Mouse (Mus musculus) forebrain, embryonic 12.5 days (tissue): ENCODE measurements at regions not wholly inside any gene's neighbourhood (a gene's known extent, or its start where the extent isn't known, plus 50 kb on each side); places are given as distances from the start of the nearest gene placed in this dataset.
"Not testable (repeated sequence)": the region's sequence is repeated elsewhere in the genome, so short reads cannot be mapped to it uniquely, and the experiment has no call there.

Source experiments
- ATAC-seq: fragments of 200-750 bp; cut with Nextera tagmentation; 2 replicates; pipeline ENCODE4 v1.8.0; 2017; ENCODE audit warnings: moderate TSS enrichment; ENCODE audit not compliant: low FRiP score
- H3K27ac ChIP-seq: fragments of 300-500 bp; sonication (generic); 2 replicates; pipeline ENCODE4 v1.5.1; 2016; ENCODE audit warnings: mild to moderate bottlenecking
- H3K27me3 ChIP-seq: fragments of 300-500 bp; sonication (generic); 2 replicates; pipeline ENCODE4 v1.6.1; 2016; ENCODE audit warnings: mild to moderate bottlenecking
- H3K36me3 ChIP-seq: fragments of 300-500 bp; sonication (generic); replicated peaks from 2 replicates; pipeline ENCODE4 v1.6.1; 2016; ENCODE audit warnings: mild to moderate bottlenecking
- H3K4me1 ChIP-seq: fragments of 300-500 bp; sonication (generic); 2 replicates; pipeline ENCODE4 v1.6.1; 2016
- H3K4me2 ChIP-seq: fragments of 300-500 bp; sonication (generic); 2 replicates; pipeline ENCODE4 v1.6.1; 2016; ENCODE audit warnings: mild to moderate bottlenecking, moderate library complexity
- H3K4me3 ChIP-seq: fragments of 300-500 bp; sonication (generic); replicated peaks from 2 replicates; pipeline ENCODE4 v1.5.1; 2016; ENCODE audit warnings: mild to moderate bottlenecking
- H3K9ac ChIP-seq: fragments of 300-500 bp; sonication (generic); 2 replicates; pipeline ENCODE4 v1.6.1; 2016; ENCODE audit warnings: mild to moderate bottlenecking
- H3K9me3 ChIP-seq: fragments of 300-500 bp; sonication (generic); 2 replicates; pipeline ENCODE4 v1.6.1; 2016
- WGBS: fragments of 180-500 bp; shearing (Covaris S2); methylation state at CpG from one replicate; pipeline ENCODE4 v1.1.7; 2016; 5-methylcytosine and 5-hydroxymethylcytosine counted together

GRCm38 (mm10) chr15:91916946-91917345 lies 78.9 kb downstream of the Smgc start:
- H3K9ac ChIP-seq, result no peak overlapping the region
- no peak overlapping the region for H3K4me2 ChIP-seq
- no peak overlapping the region for H3K4me3 ChIP-seq
- no peaks in the 10 kb centered on the region for H3K4me1 ChIP-seq
- no peak for ATAC-seq
- H3K36me3 ChIP-seq, result no peaks in the 10 kb centered on the region
- 84% methylated on average over 3 of the region's 3 CpGs for WGBS
- no peak overlapping the region for H3K27ac ChIP-seq
- no peaks in the 10 kb centered on the region for H3K27me3 ChIP-seq
- H3K9me3 ChIP-seq, result no peaks in the 10 kb centered on the region

- Histone ChIP-seq H3K4me2 (no peak overlapping the region), H3K9ac (no peak overlapping the region), H3K27me3 (no peaks in the 10 kb centered on the region), H3K27ac (no peak overlapping the region), H3K4me1 (no peaks in the 10 kb centered on the region), H3K36me3 (no peaks in the 10 kb centered on the region), H3K9me3 (no peaks in the 10 kb centered on the region), H3K4me3 (no peak overlapping the region)
- WGBS, result 57% methylated on average over 4 of the region's 4 CpGs
- ATAC-seq, result no peak
These were observed 79.8 kb downstream of the Smgc start for GRCm38 (mm10) chr15:91917877-91918276.

DNA sequence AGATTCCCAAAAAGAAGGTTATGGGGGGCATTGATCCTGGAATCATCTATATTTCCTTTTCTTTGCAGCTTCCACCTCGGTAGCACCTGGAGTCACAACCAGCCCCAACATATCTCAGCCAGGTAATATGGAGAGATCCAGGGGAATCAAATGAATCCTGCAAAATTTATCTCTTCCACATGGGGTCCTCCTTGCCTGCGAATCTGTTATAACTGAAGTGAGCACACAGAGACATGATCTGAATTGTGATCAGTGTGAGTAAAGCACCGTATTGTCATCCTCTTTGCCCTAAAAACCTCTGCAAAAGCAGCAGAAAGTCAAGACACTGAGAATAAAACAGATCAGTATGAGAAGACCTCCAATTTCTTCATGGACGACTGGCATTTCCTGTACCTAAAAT lies 86.5 kb downstream of the Smgc start:
- 85% methylated on average over 4 of the region's 4 CpGs for WGBS
- no peaks in the 10 kb centered on the region for H3K9me3 ChIP-seq
- ATAC-seq, result no peak
- H3K36me3 ChIP-seq, result no peaks in the 10 kb centered on the region
- no peak overlapping the region for H3K27ac ChIP-seq
- no peak overlapping the region for H3K9ac ChIP-seq
- H3K4me3 ChIP-seq, result no peak overlapping the region
- no peaks in the 10 kb centered on the region for H3K4me1 ChIP-seq
- no peak overlapping the region for H3K4me2 ChIP-seq
- H3K27me3 ChIP-seq, result no peaks in the 10 kb centered on the region

GRCm38 (mm10) chr15:91927492-91927891 lies 89.4 kb downstream of the Smgc start:
- Histone ChIP-seq H3K4me3 (no peak overlapping the region), H3K4me2 (no peak overlapping the region), H3K9me3 (no peaks in the 10 kb centered on the region), H3K36me3 (no peaks in the 10 kb centered on the region), H3K27ac (no peak overlapping the region), H3K4me1 (no peaks in the 10 kb centered on the region), H3K27me3 (no peaks in the 10 kb centered on the region), H3K9ac (no peak overlapping the region)
- 18% methylated on average over 3 of the region's 3 CpGs for WGBS
- no peak for ATAC-seq

- no peak overlapping the region for H3K4me2 ChIP-seq
- no peaks in the 10 kb centered on the region for H3K4me1 ChIP-seq
- H3K27ac ChIP-seq, result no peak overlapping the region
- no peaks in the 10 kb centered on the region for H3K9me3 ChIP-seq
- H3K9ac ChIP-seq, result no peak overlapping the region
- 62% methylated on average over 7 of the region's 7 CpGs for WGBS
- ATAC-seq, result peak; percentile 51; the same call in 1 of the 2 replicates
- H3K36me3 ChIP-seq, result no peaks in the 10 kb centered on the region
- no peak overlapping the region for H3K4me3 ChIP-seq
- no peaks in the 10 kb centered on the region for H3K27me3 ChIP-seq
These were observed 90.4 kb downstream of the Smgc start for GRCm38 (mm10) chr15:91928511-91928910.

DNA sequence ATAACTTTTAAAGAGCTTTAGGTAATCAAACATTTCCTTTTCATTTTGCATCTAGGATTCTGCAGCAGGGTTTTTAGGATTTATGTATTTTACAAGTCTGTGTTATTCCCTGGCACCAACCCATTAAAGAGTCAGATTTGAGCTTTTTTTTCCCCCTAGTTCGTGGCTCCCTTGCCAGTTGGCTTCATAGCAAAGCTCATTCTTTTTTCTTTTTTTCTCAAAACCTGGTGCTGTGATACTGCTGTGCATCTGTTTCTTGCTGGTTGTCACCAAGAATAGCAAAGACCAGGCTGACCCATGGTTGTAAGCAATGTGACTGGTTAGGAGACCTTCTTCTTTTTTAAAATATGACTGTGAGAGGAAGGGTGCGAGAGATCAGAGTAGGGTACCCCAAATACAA lies 93.7 kb upstream of the Cntn1 start:
- Histone ChIP-seq H3K9me3 (no peaks in the 10 kb centered on the region), H3K4me3 (no peak overlapping the region), H3K27me3 (no peaks in the 10 kb centered on the region), H3K27ac (no peak overlapping the region), H3K9ac (no peak overlapping the region), H3K4me1 (no peaks in the 10 kb centered on the region), H3K4me2 (no peak overlapping the region), H3K36me3 (no peaks in the 10 kb centered on the region)
- WGBS, result 82% methylated on average over 2 of the region's 2 CpGs
- ATAC-seq, result no peak

DNA sequence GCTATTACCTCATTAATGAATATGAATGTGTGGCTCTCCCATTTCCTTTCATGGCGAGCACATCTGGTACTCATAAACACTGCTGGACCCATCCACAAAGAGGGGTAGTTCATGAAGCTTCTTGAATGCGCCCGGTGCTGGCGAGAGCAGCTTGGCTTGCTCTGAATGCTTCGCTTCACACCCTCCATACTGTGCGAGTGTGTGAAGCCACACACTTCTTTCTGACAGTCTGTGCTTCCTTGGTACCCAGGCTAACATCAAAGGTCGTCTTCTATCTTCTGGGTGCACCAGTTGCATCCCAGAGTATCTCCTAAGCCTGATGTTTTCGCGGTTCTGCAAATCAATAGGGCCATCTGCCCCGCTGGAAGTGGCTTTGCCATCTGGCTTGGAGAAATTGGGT lies 85.8 kb upstream of the Cntn1 start:
- no peak overlapping the region for H3K4me3 ChIP-seq
- H3K4me2 ChIP-seq, result no peak overlapping the region
- H3K9ac ChIP-seq, result no peak overlapping the region
- WGBS, result 81% methylated on average over 10 of the region's 10 CpGs
- H3K27ac ChIP-seq, result no peak overlapping the region
- no peaks in the 10 kb centered on the region for H3K4me1 ChIP-seq
- H3K27me3 ChIP-seq, result peaks cover 6% of the 10 kb centered on the region; the same call in 1 of the 2 replicates
- ATAC-seq, result no peak
- no peaks in the 10 kb centered on the region for H3K36me3 ChIP-seq
- no peaks in the 10 kb centered on the region for H3K9me3 ChIP-seq

DNA sequence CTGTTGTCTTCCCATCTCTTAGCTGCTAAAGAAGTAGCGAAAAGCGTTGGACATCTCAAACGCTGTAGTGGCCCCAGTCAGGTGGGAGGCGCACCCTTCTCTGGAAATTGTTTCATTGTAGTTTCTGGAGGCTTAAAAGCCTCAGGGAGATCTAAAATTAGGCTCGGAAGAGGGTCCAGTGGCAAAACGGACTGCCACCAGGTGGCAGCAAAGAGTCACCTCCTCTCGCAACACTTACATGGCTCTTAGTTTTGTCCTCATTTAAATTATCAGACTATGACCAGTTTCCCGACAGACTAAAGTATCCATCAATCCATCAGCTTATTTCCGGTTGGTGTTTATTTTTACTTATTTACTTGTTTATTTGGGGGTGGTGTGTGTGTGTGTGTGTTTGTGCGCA lies 81.6 kb upstream of the Cntn1 start:
- 27% methylated on average over 10 of the region's 10 CpGs for WGBS
- peak; percentile 53; the same call in 1 of the 2 replicates for ATAC-seq
- H3K27ac ChIP-seq, result no peak overlapping the region
- no peak overlapping the region for H3K4me3 ChIP-seq
- peaks cover 5% of the 10 kb centered on the region; the same call in 1 of the 2 replicates for H3K4me1 ChIP-seq
- no peak overlapping the region for H3K4me2 ChIP-seq
- no peak overlapping the region for H3K9ac ChIP-seq
- peaks cover 6% of the 10 kb centered on the region; the same call in 1 of the 2 replicates for H3K27me3 ChIP-seq
- H3K36me3 ChIP-seq, result no peaks in the 10 kb centered on the region
- H3K9me3 ChIP-seq, result no peaks in the 10 kb centered on the region

- no peak overlapping the region for H3K9ac ChIP-seq
- H3K27me3 ChIP-seq, result peaks cover 6% of the 10 kb centered on the region; the same call in 1 of the 2 replicates
- 39% methylated on average over 3 of the region's 3 CpGs for WGBS
- no peak overlapping the region for H3K4me2 ChIP-seq
- H3K4me3 ChIP-seq, result no peak overlapping the region
- H3K36me3 ChIP-seq, result no peaks in the 10 kb centered on the region
- no peak overlapping the region for H3K27ac ChIP-seq
- no peaks in the 10 kb centered on the region for H3K9me3 ChIP-seq
- no peak for ATAC-seq
- peaks cover 5% of the 10 kb centered on the region; the same call in 1 of the 2 replicates for H3K4me1 ChIP-seq
These were observed 79.6 kb upstream of the Cntn1 start for GRCm38 (mm10) chr15:91971411-91971810.

GRCm38 (mm10) chr15:91971846-91972245 lies 79.1 kb upstream of the Cntn1 start:
- H3K4me3 ChIP-seq, result no peak overlapping the region
- no peak overlapping the region for H3K9ac ChIP-seq
- H3K36me3 ChIP-seq, result no peaks in the 10 kb centered on the region
- no peak overlapping the region for H3K27ac ChIP-seq
- H3K4me1 ChIP-seq, result peaks cover 5% of the 10 kb centered on the region; the same call in 1 of the 2 replicates
- H3K9me3 ChIP-seq, result no peaks in the 10 kb centered on the region
- ATAC-seq, result no peak
- H3K27me3 ChIP-seq, result peaks cover 6% of the 10 kb centered on the region; the same call in 1 of the 2 replicates
- no peak overlapping the region for H3K4me2 ChIP-seq
- 7% methylated on average over 5 of the region's 5 CpGs for WGBS

- H3K36me3 ChIP-seq, result no peaks in the 10 kb centered on the region
- H3K27ac ChIP-seq, result no peak overlapping the region
- peaks cover 5% of the 10 kb centered on the region; the same call in 1 of the 2 replicates for H3K4me1 ChIP-seq
- no peak overlapping the region for H3K4me2 ChIP-seq
- no peak for ATAC-seq
- no peaks in the 10 kb centered on the region for H3K27me3 ChIP-seq
- H3K4me3 ChIP-seq, result no peak overlapping the region
- no peaks in the 10 kb centered on the region for H3K9me3 ChIP-seq
- 73% methylated on average over 2 of the region's 2 CpGs for WGBS
- no peak overlapping the region for H3K9ac ChIP-seq
These were observed 75.4 kb upstream of the Cntn1 start for GRCm38 (mm10) chr15:91975606-91976005.

DNA sequence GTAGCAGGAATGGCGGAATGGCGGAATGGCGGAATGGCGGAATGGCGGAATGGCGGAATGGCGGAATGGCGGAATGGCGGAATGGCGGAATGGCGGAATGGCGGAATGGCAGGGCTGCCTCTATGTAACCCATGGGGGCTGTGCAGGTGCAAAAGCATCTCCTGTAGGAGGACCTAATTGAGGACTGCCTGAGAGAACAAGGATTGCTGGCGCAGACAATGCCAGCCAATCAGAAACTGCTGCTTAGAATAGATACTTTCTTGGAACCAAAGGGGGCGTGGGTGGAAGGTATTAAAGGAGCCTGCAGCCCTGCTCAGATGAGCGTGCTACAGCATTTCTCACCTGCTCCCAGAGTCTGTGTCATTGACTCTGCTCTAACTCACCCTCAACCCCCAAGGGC lies 67.8 kb upstream of the Cntn1 start:
- H3K4me2 ChIP-seq, H3K27me3 ChIP-seq, ATAC-seq, H3K27ac ChIP-seq, H3K36me3 ChIP-seq, H3K9ac ChIP-seq, H3K4me3 ChIP-seq, H3K4me1 ChIP-seq: not testable (repeated sequence)
- 97% methylated on average over 15 of the region's 15 CpGs for WGBS
- peaks cover 14% of the 10 kb centered on the region for H3K9me3 ChIP-seq

- Histone ChIP-seq H3K27ac (no peak overlapping the region), H3K36me3 (no peaks in the 10 kb centered on the region), H3K9ac (no peak overlapping the region), H3K9me3 (no peaks in the 10 kb centered on the region), H3K27me3 (no peaks in the 10 kb centered on the region), H3K4me2 (no peak overlapping the region), H3K4me1 (no peaks in the 10 kb centered on the region), H3K4me3 (no peak overlapping the region)
- ATAC-seq, result no peak
- 79% methylated on average over 6 of the region's 6 CpGs for whole genome bisulfite sequencing
These were observed 50.9 kb upstream of the Cntn1 start for GRCm38 (mm10) chr15:92000086-92000485.
